8 mouse cellular contexts compared by ENCODE assay signal in genomic region chr15:80704267-80704666, GRCm38 (mm10). TPM values are rescaled to one million over a fixed set of nuclear protein-coding genes. Genes with fewer than 3 reads are reported as not detected.
A peak's percentile ranks its signal among the peaks of the same experiment; 100 is the strongest.
DNase-seq lines count a peak whose midpoint lies in the region; ATAC-seq and TF ChIP-seq lines count a peak whose summit lies in the region.

No protein-coding gene starts in this region.

- TF ChIP-seq POLR2A in limb, embryonic 14.5 days (IDR thresholded peaks at IDR 0.05; ENCODE audit: borderline replicate concordance, extremely low read depth, insufficient read depth, insufficient read length): 0 out of 2 replicates have a peak, but pooled peaks have one; percentile 32

- 0 out of 2 replicates have a peak overlapping the region, but pooled peaks have one; percentile 27 for H3K4me2 ChIP-seq in intestine, postnatal 0 days (replicated peaks; ENCODE audit: low read depth)
- H3K4me2 ChIP-seq in limb, embryonic 14.5 days (replicated peaks; ENCODE audit: low read depth, low read length, severe bottlenecking): no peak overlapping the region
- H3K4me2 ChIP-seq in midbrain, embryonic 16.5 days (ENCODE audit: low read length): peak overlapping the region; percentile 39; the same call in 1 of the 2 replicates

- H3K27ac ChIP-seq in intestine, postnatal 0 days (ENCODE audit: low read depth, low read length): no peak overlapping the region
- no peak overlapping the region for H3K27ac ChIP-seq in limb, embryonic 14.5 days (replicated peaks; ENCODE audit: low read depth, low read length)
- H3K27ac ChIP-seq in midbrain, embryonic 16.5 days (ENCODE audit: low read length): no peak overlapping the region

- ATAC-seq in granulocyte monocyte progenitor cell, adult 5-6 weeks (replicated peaks; ENCODE audit: poor library complexity, severe bottlenecking): peak; percentile 86
- ATAC-seq in intestine, postnatal 0 days: peak; percentile 82
- ATAC-seq in limb, embryonic 14.5 days (ENCODE audit: low FRiP score, low read depth): peak; percentile 51
- ATAC-seq in midbrain, embryonic 16.5 days: peak; percentile 88

- peak; percentile 96 for TF ChIP-seq CTCF in intestine, postnatal 0 days (IDR thresholded peaks at IDR 0.05; ENCODE audit: low read depth)

- peaks cover 9% of the 10 kb centered on the region; the same call in 1 of the 2 replicates for H3K4me1 ChIP-seq in intestine, postnatal 0 days (replicated peaks; ENCODE audit: control insufficient read depth, insufficient read depth, low read length)
- peaks cover 25% of the 10 kb centered on the region for H3K4me1 ChIP-seq in limb, embryonic 14.5 days (ENCODE audit: control insufficient read depth, insufficient read depth, low read length)
- H3K4me1 ChIP-seq in midbrain, embryonic 16.5 days (ENCODE audit: control insufficient read depth, insufficient read depth, low read length): peaks cover 7% of the 10 kb centered on the region

- WGBS in intestine, postnatal 0 days: 1% methylated on average over 7 of the region's 7 CpGs
- 1% methylated on average over 7 of the region's 7 CpGs for WGBS in limb, embryonic 14.5 days
- 8% methylated on average over 7 of the region's 7 CpGs for WGBS in midbrain, embryonic 16.5 days

- peak; percentile 52 for DNase-seq in urinary bladder, adult 2 months (ENCODE audit: low spot score)
- no peak for DNase-seq in urinary bladder, postnatal 10 days (ENCODE audit: low spot score)
- peak; percentile 88 for DNase-seq in embryo, embryonic 11 days
- peak; percentile 78 for DNase-seq in limb, embryonic 14.5 days (ENCODE audit: low spot score)
- peak; percentile 58 to 68 for DNase-seq in spleen, postnatal 14 days (ENCODE audit: low spot score in 2 of 2)

- no peak overlapping the region for H3K4me3 ChIP-seq in intestine, postnatal 0 days (ENCODE audit: low read depth, low read length)
- no peak overlapping the region for H3K4me3 ChIP-seq in limb, embryonic 14.5 days (replicated peaks; ENCODE audit: low read length)
- no peak overlapping the region for H3K4me3 ChIP-seq in midbrain, embryonic 16.5 days (ENCODE audit: low read depth, low read length)

- H3K9me3 ChIP-seq in intestine, postnatal 0 days (ENCODE audit: control insufficient read depth): no peaks in the 10 kb centered on the region
- no peaks in the 10 kb centered on the region for H3K9me3 ChIP-seq in limb, embryonic 14.5 days (ENCODE audit: control insufficient read depth, low read length)
- no peaks in the 10 kb centered on the region for H3K9me3 ChIP-seq in midbrain, embryonic 16.5 days (replicated peaks; ENCODE audit: control insufficient read depth, low read length, poor library complexity, severe bottlenecking)

- H3K9ac ChIP-seq in intestine, postnatal 0 days (ENCODE audit: low read depth, low read length): no peak overlapping the region
- no peak overlapping the region for H3K9ac ChIP-seq in limb, embryonic 14.5 days (ENCODE audit: low read depth, low read length, severe bottlenecking)
- H3K9ac ChIP-seq in midbrain, embryonic 16.5 days (ENCODE audit: low read depth, low read length): no peak overlapping the region

- H3K36me3 ChIP-seq in intestine, postnatal 0 days (ENCODE audit: control insufficient read depth, insufficient read depth): peaks cover 8% of the 10 kb centered on the region; the same call in 1 of the 2 replicates
- H3K36me3 ChIP-seq in limb, embryonic 14.5 days (ENCODE audit: control insufficient read depth, insufficient read depth, low read length): no peaks in the 10 kb centered on the region
- no peaks in the 10 kb centered on the region for H3K36me3 ChIP-seq in midbrain, embryonic 16.5 days (ENCODE audit: control insufficient read depth, insufficient read depth, low read length)

- H3K27me3 ChIP-seq in intestine, postnatal 0 days (replicated peaks; ENCODE audit: control insufficient read depth, insufficient read depth, low read length): no peaks in the 10 kb centered on the region
- no peaks in the 10 kb centered on the region for H3K27me3 ChIP-seq in limb, embryonic 14.5 days (ENCODE audit: control insufficient read depth, insufficient read depth, low read length)
- no peaks in the 10 kb centered on the region for H3K27me3 ChIP-seq in midbrain, embryonic 16.5 days (ENCODE audit: control insufficient read depth, insufficient read depth, low read depth, low read length)

RNA-seq across cellular contexts. Expression of gene Tnrc6b, which starts 6.8 kb away (rescaled TPM):
- 7.8 and 12.6 TPM in 2 replicates for polyA plus RNA-seq in urinary bladder, adult 2 months (2012; rRNA removed)
- total RNA-seq in granulocyte monocyte progenitor cell, adult 5-6 weeks (2014; fragmentation: Nextera tagmentation): 48.8 and 59.3 TPM in 2 replicates
- total RNA-seq in granulocyte monocyte progenitor cell, adult 5-6 weeks (2017): 20.0 and 26.6 TPM in 2 replicates
- polyA plus RNA-seq in intestine, postnatal 0 days (2015; fragmentation: Nextera tagmentation; extraction: Ambion mirVana): 6.5 and 8.9 TPM in 2 replicates
- 12.5 and 14.0 TPM in 2 replicates for polyA plus RNA-seq in limb, embryonic 14.5 days (2012; rRNA removed)
- 15.8 and 19.4 TPM in 2 replicates for polyA plus RNA-seq in limb, embryonic 14.5 days (2014; fragmentation: Nextera tagmentation; extraction: Ambion mirVana)
- polyA plus RNA-seq in midbrain, embryonic 16.5 days (2015; fragmentation: Nextera tagmentation; extraction: Ambion mirVana): 33.5 and 44.0 TPM in 2 replicates

RNA-seq across cellular contexts. Expression of gene Fam83f, which starts 32.6 kb away (rescaled TPM):
- polyA plus RNA-seq in urinary bladder, adult 2 months (2012; rRNA removed): 18.5 and 19.9 TPM in 2 replicates
- total RNA-seq in granulocyte monocyte progenitor cell, adult 5-6 weeks (2014; fragmentation: Nextera tagmentation): 0.30 and 1.0 TPM in 2 replicates
- not detected in 2 replicates for total RNA-seq in granulocyte monocyte progenitor cell, adult 5-6 weeks (2017)
- polyA plus RNA-seq in intestine, postnatal 0 days (2015; fragmentation: Nextera tagmentation; extraction: Ambion mirVana): 19.0 and 24.4 TPM in 2 replicates
- polyA plus RNA-seq in limb, embryonic 14.5 days (2012; rRNA removed): 1.6 and 1.7 TPM in 2 replicates
- 2.6 and 3.7 TPM in 2 replicates for polyA plus RNA-seq in limb, embryonic 14.5 days (2014; fragmentation: Nextera tagmentation; extraction: Ambion mirVana)
- 0.34 and 0.39 TPM in 2 replicates for polyA plus RNA-seq in midbrain, embryonic 16.5 days (2015; fragmentation: Nextera tagmentation; extraction: Ambion mirVana)
